Mouse (Mus musculus) heart, postnatal 4 days (tissue): ENCODE measurements around the gene Cadm1. TPM values are rescaled to one million over a fixed set of nuclear protein-coding genes. Genes with fewer than 3 reads are reported as not detected.

Source experiments
- DNase-seq: peaks from one replicate; pipeline ENCODE4 v3.0.0; 2021
- total RNA-seq, 2 experiments: library from RNA; stranded (reverse); gene quantifications; 2 replicates each; pipeline ENCODE4 v1.2.3; 2021

Gene Cadm1
- total RNA-seq: 1 to 10 TPM; 4.2 to 4.6 TPM

- peak; percentile 94 for DNase-seq
Measured at GRCm38 (mm10) chr9:47529602-47530450, at the start of gene Cadm1. Gene Cadm1, plus strand, starts transcription at chr9:47530173.

GRCm38 (mm10) chr9:47484506-47484905 lies 45.5 kb upstream of the Cadm1 start:
- no peak for DNase-seq

GRCm38 (mm10) chr9:47485186-47485585 lies 44.8 kb upstream of the Cadm1 start:
- no peak for DNase-seq

- no peak for DNase-seq
Measured at GRCm38 (mm10) chr9:47499761-47500160, 30.2 kb upstream of the Cadm1 start.

GRCm38 (mm10) chr9:47505956-47506355 lies 24.0 kb upstream of the Cadm1 start:
- no peak for DNase-seq

- no peak for DNase-seq
Measured at GRCm38 (mm10) chr9:47506876-47507275, 23.1 kb upstream of the Cadm1 start.

GRCm38 (mm10) chr9:47508109-47508508 lies 21.9 kb upstream of the Cadm1 start:
- no peak for DNase-seq

GRCm38 (mm10) chr9:47512521-47512920 lies 17.5 kb upstream of the Cadm1 start:
- no peak for DNase-seq

GRCm38 (mm10) chr9:47514318-47514717 lies 15.7 kb upstream of the Cadm1 start:
- DNase-seq: no peak

GRCm38 (mm10) chr9:47516238-47516637 lies 13.7 kb upstream of the Cadm1 start:
- no peak for DNase-seq

- no peak for DNase-seq
Measured at GRCm38 (mm10) chr9:47527290-47527689, 2.7 kb upstream of the Cadm1 start.

- DNase-seq: no peak
Measured at GRCm38 (mm10) chr9:47527741-47528140, 2.2 kb upstream of the Cadm1 start.

- no peak for DNase-seq
Measured at GRCm38 (mm10) chr9:47529182-47529581, 791 bp upstream of the Cadm1 start.

GRCm38 (mm10) chr9:47530544-47530921 lies 560 bp downstream of the Cadm1 start:
- DNase-seq: no peak

- peak; percentile 68 for DNase-seq
Measured at GRCm38 (mm10) chr9:47530922-47531850, 1.2 kb downstream of the Cadm1 start.

- no peak for DNase-seq
Measured at GRCm38 (mm10) chr9:47532215-47532865, 2.4 kb downstream of the Cadm1 start.

- DNase-seq: no peak
Measured at GRCm38 (mm10) chr9:47533461-47533860, 3.5 kb downstream of the Cadm1 start.

GRCm38 (mm10) chr9:47534573-47535475 lies 4.9 kb downstream of the Cadm1 start:
- no peak for DNase-seq

GRCm38 (mm10) chr9:47545245-47545644 lies 15.3 kb downstream of the Cadm1 start:
- no peak for DNase-seq

- DNase-seq: no peak
Measured at GRCm38 (mm10) chr9:47545667-47546066, 15.7 kb downstream of the Cadm1 start.

- DNase-seq: no peak
Measured at GRCm38 (mm10) chr9:47548402-47548801, 18.4 kb downstream of the Cadm1 start.

GRCm38 (mm10) chr9:47548916-47549315 lies 18.9 kb downstream of the Cadm1 start:
- no peak for DNase-seq
